Mouse (Mus musculus): ENCODE measurements around the gene Gm44805. TPM values are rescaled to one million over a fixed set of nuclear protein-coding genes. Genes with fewer than 3 reads are reported as not detected.

The Gm44805 gene
- polyA plus RNA-seq, 1 experiment: not detected

DNA sequence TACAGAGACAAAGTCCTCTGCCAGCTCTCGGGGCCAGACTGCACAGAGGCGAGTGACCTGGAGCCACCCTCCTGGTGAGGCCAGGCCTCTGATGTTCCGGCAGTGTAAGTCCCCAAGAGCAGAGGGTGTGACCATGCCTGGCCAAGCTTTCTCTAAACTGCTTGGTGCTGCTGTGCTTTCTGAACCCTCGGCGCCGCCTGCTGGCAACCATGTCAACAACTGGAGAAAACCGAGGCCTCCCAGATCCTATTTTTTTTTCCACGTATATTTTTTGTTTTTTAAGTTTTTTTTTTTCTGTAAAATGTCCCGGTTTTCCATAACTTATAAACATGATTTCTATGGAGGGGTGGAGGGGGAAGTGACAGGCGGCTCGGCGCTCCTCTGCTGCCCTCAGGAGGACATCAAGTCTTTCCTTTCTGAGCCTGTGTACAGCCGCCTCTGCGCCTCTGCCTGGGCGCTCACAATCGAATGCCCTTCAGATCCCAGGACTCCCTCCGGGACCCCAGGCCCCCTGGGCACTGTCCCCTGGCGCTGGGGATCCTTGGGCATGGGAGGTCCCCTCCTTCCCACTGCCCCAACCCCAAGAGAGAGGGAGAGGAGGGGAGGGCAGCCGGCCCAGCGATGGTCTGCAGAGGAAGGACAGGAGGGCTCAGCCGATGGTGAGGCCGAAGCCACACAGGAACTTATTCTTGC, 20.0 kb upstream of the Gm44805 start:
- Histone ChIP-seq H3K36me3 (replicated peaks; ENCODE audit: low read length) (peaks cover 82% of the 10 kb centered on the region), H3K4me1 (peaks cover 34% of the 10 kb centered on the region), H3K9me3 (peaks cover 17% of the 10 kb centered on the region), H3K4me3 (replicated peaks) (no peak overlapping the region), H3K27me3 (replicated peaks) (peaks cover 29% of the 10 kb centered on the region)
- TF ChIP-seq FLI1 (IDR thresholded peaks at IDR 0.05; ENCODE audit: low read length): no peak
- TF ChIP-seq GATA1 (IDR thresholded peaks at IDR 0.05; ENCODE audit: borderline replicate concordance, low read length): no peak

- Histone ChIP-seq H3K4me1 (peaks cover 39% of the 10 kb centered on the region), H3K36me3 (replicated peaks; ENCODE audit: low read length) (peaks cover 86% of the 10 kb centered on the region)
Measured at GRCm38 (mm10) chr7:19700299-19701068, 19.3 kb upstream of the Gm44805 start.

DNA sequence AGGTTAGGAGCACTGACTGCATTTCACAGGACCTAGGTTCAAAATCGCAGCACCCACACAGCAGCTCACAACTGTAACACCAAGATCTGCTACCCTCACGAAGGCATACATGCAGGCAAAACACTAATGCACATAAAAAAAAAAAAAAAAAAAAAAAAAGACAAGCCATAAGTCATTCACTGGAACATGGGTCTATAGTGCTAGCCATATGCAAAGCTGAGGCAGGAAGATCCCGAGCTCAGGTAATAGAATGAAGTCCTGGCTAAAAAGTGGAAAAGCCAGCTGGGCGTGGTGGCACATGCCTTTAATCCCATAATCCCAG, 18.6 kb upstream of the Gm44805 start:
- Histone ChIP-seq H3K4me1 (peaks cover 45% of the 10 kb centered on the region), H3K4me3 (replicated peaks) (no peak overlapping the region), H3K36me3 (replicated peaks; ENCODE audit: low read length) (peaks cover 79% of the 10 kb centered on the region), H3K9me3 (peaks cover 21% of the 10 kb centered on the region), H3K27me3 (replicated peaks) (peaks cover 33% of the 10 kb centered on the region)
- TF ChIP-seq GATA1 (IDR thresholded peaks at IDR 0.05; ENCODE audit: borderline replicate concordance, low read length): no peak
- no peak for TF ChIP-seq FLI1 (IDR thresholded peaks at IDR 0.05; ENCODE audit: low read length)

More at GRCm38 (mm10) chr7:19700299-19701068, 19.3 kb upstream of the Gm44805 start:
- Histone ChIP-seq H3K4me3 (replicated peaks) (no peak overlapping the region), H3K27me3 (replicated peaks) (peaks cover 30% of the 10 kb centered on the region), H3K9me3 (peaks cover 21% of the 10 kb centered on the region)
- TF ChIP-seq GATA1 (IDR thresholded peaks at IDR 0.05; ENCODE audit: borderline replicate concordance, low read length): no peak
- no peak for TF ChIP-seq FLI1 (IDR thresholded peaks at IDR 0.05; ENCODE audit: low read length)

DNA sequence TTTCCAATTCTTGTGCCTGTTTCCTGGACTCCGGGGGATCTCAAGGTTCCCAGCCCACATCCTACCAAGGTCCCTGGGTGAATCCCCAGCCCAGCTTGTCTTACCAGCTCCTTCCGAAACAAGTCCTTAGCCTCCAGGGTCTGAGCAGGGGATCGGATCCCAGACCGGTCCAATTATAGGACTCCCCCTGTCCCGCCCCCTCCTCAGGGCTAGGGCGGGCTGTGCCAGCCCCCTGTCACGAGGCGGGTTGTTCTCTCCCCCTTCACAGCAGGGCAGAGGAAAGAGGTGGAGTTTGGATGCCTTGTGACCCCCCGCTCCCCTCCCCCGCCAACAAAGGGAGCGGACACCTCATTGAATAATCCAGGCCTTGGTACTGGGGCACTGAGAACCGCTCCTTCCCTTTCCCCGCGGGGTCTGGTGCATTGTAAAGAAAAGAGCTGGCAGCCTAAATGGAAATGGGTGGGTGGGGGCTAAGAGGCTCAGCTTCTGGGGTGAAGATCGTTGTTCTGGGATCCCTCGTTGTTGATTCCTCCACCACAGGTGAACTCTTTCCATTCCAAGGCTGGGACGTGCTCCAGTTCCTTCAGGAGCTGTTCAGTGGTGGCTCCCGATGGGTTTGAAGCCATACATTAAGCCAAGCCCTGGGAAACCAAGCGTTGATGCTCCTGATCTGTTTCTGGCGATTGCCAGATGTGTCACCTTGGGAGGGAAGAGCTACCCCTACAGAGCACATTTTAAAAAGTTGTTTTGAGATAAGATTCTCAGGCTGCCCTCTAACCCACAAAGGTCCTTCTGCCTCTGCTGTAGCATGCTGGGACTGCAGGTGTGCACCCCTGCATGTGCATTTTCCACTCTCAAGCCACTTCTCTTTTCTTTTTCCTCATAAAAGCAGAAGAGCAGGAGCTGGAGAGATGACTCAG, 17.9 kb upstream of the Gm44805 start, which contains the start of gene Apoe:
Gene Apoe, minus strand, starts transcription at position 282 of the 920 bp plus-strand sequence.
- H3K4me1 ChIP-seq: peaks cover 52% of the 10 kb centered on the region
- peaks cover 73% of the 10 kb centered on the region for H3K36me3 ChIP-seq (replicated peaks; ENCODE audit: low read length)
- H3K4me3 ChIP-seq (replicated peaks): peak within 1 kb of the TSS; percentile 53
- H3K27me3 ChIP-seq (replicated peaks): peaks cover 39% of the 10 kb centered on the region
- TF ChIP-seq FLI1 (IDR thresholded peaks at IDR 0.05; ENCODE audit: low read length): no peak
- no peak for TF ChIP-seq GATA1 (IDR thresholded peaks at IDR 0.05; ENCODE audit: borderline replicate concordance, low read length)
- peaks cover 21% of the 10 kb centered on the region for H3K9me3 ChIP-seq

DNA sequence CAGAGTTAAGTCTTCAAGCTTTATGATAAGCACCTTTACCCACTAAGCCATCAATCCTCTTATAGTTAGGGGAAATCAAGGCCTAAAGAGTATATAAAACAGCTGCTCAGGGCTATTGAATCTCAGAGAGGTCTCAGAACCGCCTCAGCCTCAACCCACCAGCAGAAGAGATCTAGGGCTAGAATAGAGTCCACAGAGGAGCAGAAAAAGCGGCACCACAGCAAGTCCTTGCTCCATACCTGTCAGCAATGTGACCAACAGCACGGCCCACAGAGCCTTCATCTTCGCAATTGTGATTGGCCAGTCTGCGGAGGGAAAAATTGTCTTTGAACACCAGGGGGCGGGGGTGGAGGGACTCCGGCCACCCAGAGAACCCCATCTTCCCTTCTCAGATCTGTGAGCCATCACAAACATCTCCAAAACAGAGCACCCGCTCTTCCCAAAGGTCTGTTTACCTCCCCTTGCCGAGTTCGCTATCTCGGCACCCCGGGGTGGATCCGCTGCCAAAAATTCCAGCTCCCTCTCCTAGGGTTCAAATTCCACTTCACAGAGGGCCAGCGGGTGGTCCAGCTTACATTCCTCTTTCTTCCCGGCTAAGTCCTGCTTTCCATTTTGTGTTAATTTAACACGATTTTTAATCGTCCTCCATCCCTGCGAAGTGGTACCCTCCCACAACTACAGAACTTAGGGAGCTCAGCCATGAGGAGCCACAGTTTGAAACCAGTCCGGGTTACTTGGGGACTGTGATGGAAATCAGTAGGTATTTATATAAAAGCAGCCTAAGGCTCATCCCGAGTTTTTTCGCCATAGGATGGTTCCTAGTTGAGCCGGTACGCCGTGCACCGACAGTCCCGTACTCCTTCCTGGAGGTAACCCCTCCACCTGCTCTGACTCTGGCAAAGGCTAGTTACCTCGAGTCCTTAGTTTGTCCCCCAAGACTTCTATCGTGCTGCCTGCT, 17.0 kb upstream of the Gm44805 start:
- H3K4me1 ChIP-seq: peaks cover 58% of the 10 kb centered on the region
- H3K9me3 ChIP-seq: peaks cover 21% of the 10 kb centered on the region
- H3K27me3 ChIP-seq (replicated peaks): peaks cover 48% of the 10 kb centered on the region
- TF ChIP-seq FLI1 (IDR thresholded peaks at IDR 0.05; ENCODE audit: low read length) (no peak), GATA1 (IDR thresholded peaks at IDR 0.05; ENCODE audit: borderline replicate concordance, low read length) (no peak)
- H3K4me3 ChIP-seq (replicated peaks): peak overlapping the region; percentile 53
- peaks cover 63% of the 10 kb centered on the region for H3K36me3 ChIP-seq (replicated peaks; ENCODE audit: low read length)

- Histone ChIP-seq H3K4me1 (peaks cover 46% of the 10 kb centered on the region), H3K27me3 (replicated peaks) (peaks cover 66% of the 10 kb centered on the region), H3K4me3 (replicated peaks) (peak overlapping the region; percentile 54), H3K9me3 (peaks cover 22% of the 10 kb centered on the region), H3K36me3 (replicated peaks; ENCODE audit: low read length) (peaks cover 45% of the 10 kb centered on the region)
- TF ChIP-seq FLI1 (IDR thresholded peaks at IDR 0.05; ENCODE audit: low read length) (no peak), GATA1 (IDR thresholded peaks at IDR 0.05; ENCODE audit: borderline replicate concordance, low read length) (no peak)
Measured at GRCm38 (mm10) chr7:19696336-19696873, 15.2 kb upstream of the Gm44805 start.

- peaks cover 41% of the 10 kb centered on the region for H3K36me3 ChIP-seq (replicated peaks; ENCODE audit: low read length)
- peaks cover 71% of the 10 kb centered on the region for H3K27me3 ChIP-seq (replicated peaks)
- H3K4me1 ChIP-seq: peaks cover 44% of the 10 kb centered on the region
- no peak overlapping the region for H3K4me3 ChIP-seq (replicated peaks)
- peaks cover 25% of the 10 kb centered on the region for H3K9me3 ChIP-seq
- TF ChIP-seq GATA1 (IDR thresholded peaks at IDR 0.05; ENCODE audit: borderline replicate concordance, low read length) (no peak), FLI1 (IDR thresholded peaks at IDR 0.05; ENCODE audit: low read length) (no peak)
Measured at GRCm38 (mm10) chr7:19695881-19696280, 14.7 kb upstream of the Gm44805 start.

GRCm38 (mm10) chr7:19695213-19695594, 14.0 kb upstream of the Gm44805 start:
- H3K9me3 ChIP-seq: peaks cover 25% of the 10 kb centered on the region
- peaks cover 75% of the 10 kb centered on the region for H3K27me3 ChIP-seq (replicated peaks)
- H3K4me3 ChIP-seq (replicated peaks): peak overlapping the region; percentile 42
- TF ChIP-seq GATA1 (IDR thresholded peaks at IDR 0.05; ENCODE audit: borderline replicate concordance, low read length): no peak
- TF ChIP-seq FLI1 (IDR thresholded peaks at IDR 0.05; ENCODE audit: low read length): no peak
- H3K36me3 ChIP-seq (replicated peaks; ENCODE audit: low read length): peaks cover 34% of the 10 kb centered on the region
- peaks cover 38% of the 10 kb centered on the region for H3K4me1 ChIP-seq

All from megakaryocyte, embryonic 14.5 days (primary cell).